16 mouse cellular contexts compared by ENCODE assay signal in genomic region chr17:86487450-86487849, GRCm38 (mm10). TPM values are rescaled to one million over a fixed set of nuclear protein-coding genes. Genes with fewer than 3 reads are reported as not detected.
"Had no signal": no experiment of that assay in that cellular context is flagged by ENCODE, and none has a peak within 500 bp of the region (broad histone marks: within the 10 kb centered on the region; RNA-seq: fewer than 3 reads in every experiment).

No protein-coding gene starts in this region.

- H3K9ac ChIP-seq: neural tube, embryonic 15.5 days; stomach, embryonic 15.5 days had no signal

- H3K4me3 ChIP-seq: neural tube, embryonic 15.5 days; stomach, embryonic 15.5 days had no signal

- H3K9me3 ChIP-seq: neural tube, embryonic 15.5 days; stomach, embryonic 15.5 days had no signal

- DNase-seq: retina, postnatal 1 day; right cerebral cortex, adult 18-20 months; right cerebral cortex, postnatal 14 days; right cerebral cortex, postnatal 25 days; right cerebral cortex, postnatal 4 days; spleen, adult 18-20 months; thymus, adult 18-20 months; thymus, adult 2 months; thymus, postnatal 14 days; thymus, postnatal 25 days; thymus, postnatal 36 days; thymus, postnatal 4 days had no signal

- H3K27ac ChIP-seq: neural tube, embryonic 15.5 days; stomach, embryonic 15.5 days; stomach, postnatal 0 days had no signal

- H3K4me1 ChIP-seq: stomach, embryonic 15.5 days had no signal

- H3K4me2 ChIP-seq: neural tube, embryonic 15.5 days; stomach, embryonic 15.5 days had no signal

- H3K27me3 ChIP-seq: neural tube, embryonic 15.5 days; stomach, embryonic 15.5 days had no signal

- H3K36me3 ChIP-seq: stomach, embryonic 15.5 days had no signal

RNA-seq across cellular contexts. Expression of gene Gm10309, which starts 17.6 kb away (rescaled TPM):
- total RNA-seq: neutrophil, adult 5-6 weeks had no signal
- polyA plus RNA-seq: thymus, adult 2 months had no signal
